Mouse (Mus musculus) testis, adult 2 months (tissue): ENCODE measurements at regions not wholly inside any gene's neighbourhood (a gene's known extent, or its start where the extent isn't known, plus 50 kb on each side); places are given as distances from the start of the nearest gene placed in this dataset.
"Not testable (repeated sequence)": the region's sequence is repeated elsewhere in the genome, so short reads cannot be mapped to it uniquely, and the experiment has no call there.

Source experiments
- H3K27ac ChIP-seq: fragments of 200-500 bp; 2 replicates; pipeline ENCODE4 v1.5.1; 2012; ENCODE audit warnings: low read depth, low read length; ENCODE audit not compliant: control insufficient read depth, insufficient read depth
- H3K27me3 ChIP-seq: fragments of 200-500 bp; 2 replicates; pipeline ENCODE4 v1.6.1; 2012; ENCODE audit warnings: mild to moderate bottlenecking, low read length, moderate library complexity; ENCODE audit not compliant: control insufficient read depth, insufficient read depth
- H3K36me3 ChIP-seq: fragments of 200-500 bp; 2 replicates; pipeline ENCODE4 v1.6.1; 2012; ENCODE audit warnings: mild to moderate bottlenecking, low read length; ENCODE audit not compliant: control insufficient read depth, insufficient read depth
- H3K4me1 ChIP-seq: fragments of 200-500 bp; 2 replicates; pipeline ENCODE4 v1.6.1; 2012; ENCODE audit warnings: low read length; ENCODE audit not compliant: control insufficient read depth, insufficient read depth
- H3K4me3 ChIP-seq: fragments of 200-500 bp; 2 replicates; pipeline ENCODE4 v1.5.1; 2012; ENCODE audit warnings: low read depth, mild to moderate bottlenecking, low read length, moderate library complexity, mixed read lengths; ENCODE audit not compliant: control insufficient read depth
- CTCF ChIP-seq: fragments of 200-500 bp; IDR thresholded peaks from 2 replicates; pipeline ENCODE4 v1.5.1; 2012; ENCODE audit warnings: low read depth, mild to moderate bottlenecking, inconsistent platforms, low read length, moderate library complexity; ENCODE audit not compliant: control insufficient read depth, insufficient read depth, insufficient replicate concordance
- POLR2A ChIP-seq: fragments of 200-500 bp; IDR thresholded peaks from 2 replicates; pipeline ENCODE4 v1.6.1; 2012; ENCODE audit warnings: low read depth, mild to moderate bottlenecking, inconsistent platforms, low read length, moderate library complexity; ENCODE audit not compliant: control insufficient read depth

DNA sequence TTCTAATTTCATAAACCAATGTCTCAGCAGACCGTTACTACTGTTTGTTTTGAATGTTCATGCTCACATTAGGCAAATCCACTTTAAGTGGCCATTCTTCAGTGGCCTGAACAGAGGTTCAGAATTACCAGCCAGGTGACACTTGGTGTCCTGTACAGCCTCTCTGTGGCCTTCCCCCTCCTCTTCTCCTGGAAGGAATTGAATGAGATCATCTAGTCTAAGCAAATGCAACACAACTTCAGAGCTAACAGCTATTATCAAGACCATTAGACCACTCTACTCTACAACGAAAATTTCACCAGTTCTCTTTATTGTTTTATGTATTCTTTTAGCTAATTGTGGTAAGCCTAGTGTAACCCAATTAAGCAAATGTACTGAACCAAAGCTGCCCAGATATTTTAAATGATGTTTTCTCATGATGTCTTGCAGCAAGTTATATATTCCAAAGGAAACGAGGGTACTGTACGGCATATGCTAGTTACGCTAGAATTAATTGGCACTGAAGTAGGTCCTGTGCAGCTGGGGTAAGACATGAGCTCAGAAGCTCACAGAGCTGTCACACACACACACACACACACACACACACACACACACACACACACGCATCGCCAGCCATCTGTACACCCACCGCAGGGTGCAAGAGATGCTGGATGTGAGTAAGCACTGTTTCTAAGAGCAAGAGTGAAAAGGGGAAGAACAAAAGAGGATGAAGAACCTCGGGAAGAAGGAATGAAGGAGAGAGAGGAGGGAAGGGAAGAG, 176.7 kb upstream of the Afdn start:
- Histone ChIP-seq H3K27ac (no peak overlapping the region), H3K27me3 (no peaks in the 10 kb centered on the region), H3K4me3 (no peak overlapping the region), H3K36me3 (no peaks in the 10 kb centered on the region), H3K4me1 (no peaks in the 10 kb centered on the region)
- TF ChIP-seq POLR2A = no peak
- TF ChIP-seq CTCF = no peak

DNA sequence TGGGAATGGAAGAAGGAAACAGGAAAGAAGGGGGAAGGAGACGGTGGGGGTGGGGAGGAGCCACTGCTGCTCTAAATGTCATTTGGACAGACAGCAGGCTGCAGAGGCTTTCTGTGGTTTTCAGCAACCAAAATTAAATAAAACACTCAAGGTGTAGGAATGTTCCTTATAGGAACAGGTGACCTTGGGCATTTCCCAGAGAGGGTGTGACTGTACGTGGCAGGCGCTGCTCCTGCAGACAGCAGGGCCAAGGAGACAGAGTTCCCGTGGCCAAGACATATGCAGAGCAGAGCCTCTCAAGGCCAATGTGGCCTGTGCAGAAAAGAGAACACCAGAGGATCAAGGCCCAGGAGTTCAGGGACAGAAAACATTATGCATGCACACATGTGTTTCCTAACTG, 175.9 kb upstream of the Afdn start:
- H3K36me3 ChIP-seq = no peaks in the 10 kb centered on the region
- H3K4me3 ChIP-seq = no peak overlapping the region
- no peak overlapping the region for H3K27ac ChIP-seq
- H3K27me3 ChIP-seq = no peaks in the 10 kb centered on the region
- no peaks in the 10 kb centered on the region for H3K4me1 ChIP-seq
- TF ChIP-seq POLR2A (no peak), CTCF (no peak)

DNA sequence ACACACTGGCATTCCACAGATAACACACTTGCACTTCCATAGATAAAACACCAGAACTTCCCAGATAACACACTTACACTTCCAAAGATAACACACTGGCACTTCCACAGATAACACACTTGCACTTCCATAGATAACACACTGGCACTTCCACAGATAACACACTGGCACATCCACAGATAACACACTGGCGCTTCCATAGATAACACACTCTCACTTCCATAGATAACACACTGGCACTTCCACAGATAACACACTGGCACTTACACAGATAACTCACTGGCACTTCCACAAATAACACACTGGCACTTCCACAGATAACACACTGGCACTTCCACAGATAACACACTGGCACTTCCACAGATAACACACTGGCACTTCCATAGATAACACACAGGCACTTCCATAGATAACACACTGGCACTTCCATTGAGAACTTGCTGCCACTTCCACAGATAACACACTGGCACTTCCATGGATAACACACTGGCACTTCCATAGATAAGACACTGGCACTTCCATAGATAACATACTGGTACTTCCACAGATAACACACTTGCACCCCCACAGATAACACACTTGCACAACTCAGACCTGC, 170.0 kb upstream of the Afdn start:
- not testable (repeated sequence) for H3K4me1 ChIP-seq, H3K27me3 ChIP-seq, H3K36me3 ChIP-seq, H3K4me3 ChIP-seq, H3K27ac ChIP-seq
